Mouse (Mus musculus) MEL (cell line): Measurements from ENCODE around the gene Gm10073. TPM values are rescaled to one million over a fixed set of nuclear protein-coding genes. Genes with fewer than 3 reads are reported as not detected.

ENCODE experiments used
- DNase-seq: peaks from one replicate; pipeline ENCODE4 v3.0.0; 2011; ENCODE audit warnings: low read depth, low spot score
- H3K27ac ChIP-seq: 2 replicates; pipeline ENCODE4 v1.5.1; 2012; ENCODE audit warnings: low read depth, mild to moderate bottlenecking, control low read depth, low read length, moderate library complexity; ENCODE audit not compliant: control insufficient read depth
- H3K27me3 ChIP-seq, 2 experiments: fragments of 150-350 bp in 1 of 2; sonication (generic) in 1 of 2; 2 replicates each; pipeline ENCODE4 v1.6.1; 2012; ENCODE audit warnings: low read length in 2 of 2, mild to moderate bottlenecking in 2 of 2, improper control_type of control experiment in 1 of 2, moderate library complexity in 1 of 2; ENCODE audit not compliant: insufficient read depth in 2 of 2, control insufficient read depth in 1 of 2
- H3K36me3 ChIP-seq, 2 experiments: 2 replicates each; pipeline ENCODE4 v1.6.1; 2012 to 2014; ENCODE audit warnings: low read length in 2 of 2, improper control_type of control experiment in 1 of 2, inconsistent platforms in 1 of 2, mild to moderate bottlenecking in 1 of 2; ENCODE audit not compliant: insufficient read depth in 2 of 2, control insufficient read depth in 1 of 2
- H3K4me1 ChIP-seq, 2 experiments: fragments of 150-350 bp in 1 of 2; sonication (generic) in 1 of 2; 2 replicates each; pipeline ENCODE4 v1.6.1; 2012; ENCODE audit warnings: low read length in 2 of 2, improper control_type of control experiment in 1 of 2, mild to moderate bottlenecking in 1 of 2; ENCODE audit not compliant: insufficient read depth in 2 of 2, control insufficient read depth in 1 of 2
- H3K4me3 ChIP-seq, 2 experiments: fragments of 150-350 bp in 1 of 2; sonication (generic) in 1 of 2; 2 replicates each; pipeline ENCODE4 v1.5.1; 2012; ENCODE audit warnings: low read depth in 2 of 2, low read length in 2 of 2, mild to moderate bottlenecking in 2 of 2, moderate library complexity in 2 of 2, control low read depth in 1 of 2, improper control_type of control experiment in 1 of 2; ENCODE audit not compliant: control insufficient read depth in 1 of 2, insufficient read depth in 1 of 2
- H3K79me2 ChIP-seq: 2 replicates; pipeline ENCODE4 v1.6.1; 2012; ENCODE audit warnings: mild to moderate bottlenecking, low read length, moderate library complexity; ENCODE audit not compliant: control insufficient read depth, poor library complexity, insufficient read depth
- H3K9ac ChIP-seq: 2 replicates; pipeline ENCODE4 v1.6.1; 2012; ENCODE audit warnings: low read depth, mild to moderate bottlenecking, control low read depth, low read length, moderate library complexity; ENCODE audit not compliant: control insufficient read depth, poor library complexity, severe bottlenecking
- H3K9me3 ChIP-seq: fragments of 150-350 bp; sonication (generic); replicated peaks from 2 replicates; pipeline ENCODE4 v1.6.1; 2012; ENCODE audit warnings: mild to moderate bottlenecking, low read length, improper control_type of control experiment, moderate library complexity; ENCODE audit not compliant: insufficient read depth
- BHLHE40 ChIP-seq: IDR thresholded peaks from 2 replicates; pipeline ENCODE4 v1.6.1; 2012; ENCODE audit warnings: low read depth, mild to moderate bottlenecking, inconsistent platforms, low read length, improper control_type of control experiment, borderline replicate concordance
- CHD1 ChIP-seq: IDR thresholded peaks from 2 replicates; pipeline ENCODE4 v1.6.1; 2012; ENCODE audit warnings: low read depth, mild to moderate bottlenecking, inconsistent platforms, low read length, improper control_type of control experiment
- CHD2 ChIP-seq: IDR thresholded peaks from 2 replicates; pipeline ENCODE4 v1.6.1; 2011; ENCODE audit warnings: low read length, improper control_type of control experiment
- CTCF ChIP-seq, 3 experiments: IDR thresholded peaks in 2 of 3; conservative IDR thresholded peaks in 1 of 3; 2 replicates each; pipeline ENCODE4 v1.5.1; 2011 to 2012; ENCODE audit warnings: low read length in 3 of 3, low read depth in 2 of 3, mild to moderate bottlenecking in 2 of 3, improper control_type of control experiment in 1 of 3, inconsistent platforms in 1 of 3, mixed read lengths in 1 of 3, moderate library complexity in 1 of 3; ENCODE audit not compliant: control insufficient read depth in 1 of 3, insufficient read depth in 1 of 3, poor library complexity in 1 of 3, severe bottlenecking in 1 of 3
- ELF1 ChIP-seq: IDR thresholded peaks from 2 replicates; pipeline ENCODE4 v1.6.1; 2014; ENCODE audit warnings: low read depth, mild to moderate bottlenecking, inconsistent platforms, low read length, improper control_type of control experiment, moderate library complexity
- ETS1 ChIP-seq: IDR thresholded peaks from 2 replicates; pipeline ENCODE4 v1.6.1; 2012; ENCODE audit warnings: low read depth, mild to moderate bottlenecking, inconsistent platforms, low read length, improper control_type of control experiment, moderate library complexity
- GATA1 ChIP-seq: IDR thresholded peaks from 2 replicates; pipeline ENCODE4 v1.6.1; 2011; ENCODE audit warnings: low read depth, low read length, improper control_type of control experiment
- MAFK ChIP-seq: IDR thresholded peaks from 2 replicates; pipeline ENCODE4 v1.6.1; 2011; ENCODE audit warnings: low read depth, mild to moderate bottlenecking, low read length, improper control_type of control experiment, borderline replicate concordance
- MAX ChIP-seq: IDR thresholded peaks from 2 replicates; pipeline ENCODE4 v1.6.1; 2011; ENCODE audit warnings: low read length, improper control_type of control experiment
- MEF2A ChIP-seq: IDR thresholded peaks from 2 replicates; pipeline ENCODE4 v1.6.1; 2014; ENCODE audit warnings: low read depth, mild to moderate bottlenecking, inconsistent platforms, low read length, improper control_type of control experiment; ENCODE audit not compliant: poor library complexity, insufficient replicate concordance, severe bottlenecking; ENCODE audit errors: extremely low read depth
- MXI1 ChIP-seq: IDR thresholded peaks from 2 replicates; pipeline ENCODE4 v1.6.1; 2011; ENCODE audit warnings: mild to moderate bottlenecking, low read depth, low read length, improper control_type of control experiment
- MYB ChIP-seq: IDR thresholded peaks from 2 replicates; pipeline ENCODE4 v1.6.1; 2011; ENCODE audit warnings: mild to moderate bottlenecking, low read depth, low read length, improper control_type of control experiment
- MYC ChIP-seq: IDR thresholded peaks from 2 replicates; pipeline ENCODE4 v1.6.1; 2011; ENCODE audit warnings: low read depth, mild to moderate bottlenecking, low read length, improper control_type of control experiment, moderate library complexity
- POLR2AphosphoS5 ChIP-seq: IDR thresholded peaks from 2 replicates; pipeline ENCODE4 v1.6.1; 2012; ENCODE audit warnings: low read depth, borderline replicate concordance, mild to moderate bottlenecking, inconsistent platforms, low read length, moderate library complexity, mixed read lengths
- RAD21 ChIP-seq: IDR thresholded peaks from 2 replicates; pipeline ENCODE4 v1.6.1; 2011; ENCODE audit warnings: mild to moderate bottlenecking, low read depth, low read length, improper control_type of control experiment
- SIN3A ChIP-seq: IDR thresholded peaks from 2 replicates; pipeline ENCODE4 v1.6.1; 2012; ENCODE audit warnings: low read length, improper control_type of control experiment, inconsistent platforms
- SMC3 ChIP-seq: IDR thresholded peaks from 2 replicates; pipeline ENCODE4 v1.6.1; 2011; ENCODE audit warnings: low read depth, low read length, improper control_type of control experiment
- TBP ChIP-seq: IDR thresholded peaks from 2 replicates; pipeline ENCODE4 v1.8.0; 2011; ENCODE audit warnings: low read depth, low read length, improper control_type of control experiment
- UBTF ChIP-seq: IDR thresholded peaks from 2 replicates; pipeline ENCODE4 v1.6.1; 2012; ENCODE audit warnings: low read depth, mild to moderate bottlenecking, inconsistent platforms, low read length, improper control_type of control experiment, moderate library complexity, borderline replicate concordance; ENCODE audit not compliant: insufficient read depth
- ZC3H11A ChIP-seq: IDR thresholded peaks from 2 replicates; pipeline ENCODE4 v1.6.1; 2012; ENCODE audit warnings: low read depth, mild to moderate bottlenecking, inconsistent platforms, low read length, improper control_type of control experiment
- ZKSCAN1 ChIP-seq: IDR thresholded peaks from 2 replicates; pipeline ENCODE4 v1.6.1; 2012; ENCODE audit warnings: low read depth, mild to moderate bottlenecking, inconsistent platforms, low read length, improper control_type of control experiment, moderate library complexity
- ZMIZ1 ChIP-seq: IDR thresholded peaks from 2 replicates; pipeline ENCODE4 v1.6.1; 2012; ENCODE audit warnings: low read depth, mild to moderate bottlenecking, inconsistent platforms, low read length, improper control_type of control experiment, moderate library complexity
- ZNF384 ChIP-seq: IDR thresholded peaks from 2 replicates; pipeline ENCODE4 v1.6.1; 2012; ENCODE audit warnings: low read depth, mild to moderate bottlenecking, inconsistent platforms, low read length, improper control_type of control experiment
- polyA plus RNA-seq, 2 experiments: library from polyadenylated mRNA; stranded (reverse) in 1 of 2; unstranded in 1 of 2; fragments of >175 nt in 1 of 2; fragments of >200 nt in 1 of 2; gene quantifications; 2 replicates each; pipeline versions ENCODE4 v1.2.1 to v1.2.4; 2012; ENCODE audit warnings: low replicate concordance in 2 of 2, low read depth in 1 of 2; ENCODE audit not compliant: insufficient read length in 2 of 2, insufficient read depth in 1 of 2, missing spikeins in 1 of 2
- total RNA-seq: library from RNA; depleted of rRNA; stranded (reverse); fragments of 300-350 nt; gene quantifications from 2 replicates; pipeline ENCODE4 v1.2.3, GENCODE M21; 2012

Gene Gm10073
- total and polyA plus RNA-seq, 3 experiments, result 71.2 to 188 TPM; not detected in 1

- no peaks in the 10 kb centered on the region for H3K36me3 ChIP-seq
- H3K79me2 ChIP-seq, result no peaks in the 10 kb centered on the region
- H3K9ac ChIP-seq, result no peak overlapping the region
- no peak overlapping the region for H3K27ac ChIP-seq
- TF ChIP-seq CTCF (IDR thresholded peaks at IDR 0.05 in 2 of 3, conservative IDR thresholded peaks at IDR 0.05 in 1 of 3; ENCODE audit: control insufficient read depth in 1 of 3, insufficient read depth in 1 of 3, low read depth in 2 of 3, low read length in 3 of 3, poor library complexity in 1 of 3, severe bottlenecking in 1 of 3), result no peak
- H3K4me1 ChIP-seq, result no peaks in the 10 kb centered on the region
- H3K4me3 ChIP-seq, result no peak overlapping the region
- no peaks in the 10 kb centered on the region for H3K27me3 ChIP-seq
- DNase-seq, result no peak
- no peaks in the 10 kb centered on the region for H3K9me3 ChIP-seq
Observed at GRCm38 (mm10) chr8:106550906-106551305, 22.4 kb downstream of the Gm10073 start.

- no peaks in the 10 kb centered on the region for H3K4me1 ChIP-seq
- no peak overlapping the region for H3K4me3 ChIP-seq
- H3K27ac ChIP-seq, result no peak overlapping the region
- H3K9me3 ChIP-seq, result no peaks in the 10 kb centered on the region
- no peaks in the 10 kb centered on the region for H3K79me2 ChIP-seq
- DNase-seq, result no peak
- H3K36me3 ChIP-seq, result no peaks in the 10 kb centered on the region
- TF ChIP-seq SMC3, result no peak
- no peak for TF ChIP-seq ZKSCAN1
- no peak for TF ChIP-seq POLR2AphosphoS5
- no peak for TF ChIP-seq MAFK
- TF ChIP-seq GATA1, result no peak
- TF ChIP-seq CHD2, result no peak
- TF ChIP-seq ZC3H11A, result no peak
- no peak for TF ChIP-seq ELF1
- TF ChIP-seq MEF2A, result no peak
- TF ChIP-seq MAX, result no peak
- no peak for TF ChIP-seq ZNF384
- TF ChIP-seq UBTF, result no peak
- H3K27me3 ChIP-seq, result no peaks in the 10 kb centered on the region
- no peak overlapping the region for H3K9ac ChIP-seq
Observed at GRCm38 (mm10) chr8:106548366-106548936, 24.8 kb downstream of the Gm10073 start.

- Histone ChIP-seq H3K79me2 (no peaks in the 10 kb centered on the region), H3K36me3 (no peaks in the 10 kb centered on the region), H3K27me3 (no peaks in the 10 kb centered on the region), H3K27ac (no peak overlapping the region), H3K9me3 (no peaks in the 10 kb centered on the region), H3K4me3 (no peak overlapping the region), H3K9ac (no peak overlapping the region), H3K4me1 (no peaks in the 10 kb centered on the region)
- DNase-seq, result no peak
- no peak for TF ChIP-seq UBTF
- TF ChIP-seq MYB, result no peak
- no peak for TF ChIP-seq ZKSCAN1
- no peak for TF ChIP-seq ZMIZ1
- no peak for TF ChIP-seq MXI1
- no peak for TF ChIP-seq TBP
- no peak for TF ChIP-seq SIN3A
- TF ChIP-seq SMC3, result no peak
- TF ChIP-seq RAD21, result no peak
- no peak for TF ChIP-seq ELF1
- no peak for TF ChIP-seq POLR2AphosphoS5
- no peak for TF ChIP-seq BHLHE40
- TF ChIP-seq MAX, result no peak
- TF ChIP-seq CHD2, result no peak
- TF ChIP-seq CHD1, result no peak
- no peak for TF ChIP-seq MYC
- no peak for TF ChIP-seq ETS1
Observed at GRCm38 (mm10) chr8:106546746-106547145, 26.5 kb downstream of the Gm10073 start.
